Mouse (Mus musculus): ENCODE data around the gene Serpina5. TPM values are rescaled to one million over a fixed set of nuclear protein-coding genes. Genes with fewer than 3 reads are reported as not detected.
"Not testable (repeated sequence)": the region's sequence is repeated elsewhere in the genome, so short reads cannot be mapped to it uniquely, and the experiment has no call there.

The Serpina5 gene
- polyA plus RNA-seq, 1 experiment from 2014 or later, result 0.18 TPM

GRCm38 (mm10) chr12:104090119-104090518 is 10.8 kb upstream of the Serpina5 start:
- Histone ChIP-seq H3K4me1 (replicated peaks; ENCODE audit: control insufficient read depth, insufficient read depth, low read length) (no peaks in the 10 kb centered on the region), H3K9me3 (ENCODE audit: control insufficient read depth) (no peaks in the 10 kb centered on the region), H3K27me3 (replicated peaks; ENCODE audit: control insufficient read depth, insufficient read depth, low read length) (no peaks in the 10 kb centered on the region), H3K9ac (ENCODE audit: low read depth, low read length) (no peak overlapping the region), H3K4me2 (replicated peaks; ENCODE audit: low read depth) (no peak overlapping the region), H3K4me3 (ENCODE audit: low read depth, low read length) (no peak overlapping the region), H3K27ac (ENCODE audit: low read depth, low read length) (no peak overlapping the region), H3K36me3 (ENCODE audit: control insufficient read depth, insufficient read depth) (no peaks in the 10 kb centered on the region)
- no peak for ATAC-seq
- WGBS, result 81% methylated on average over 2 of the region's 2 CpGs
- TF ChIP-seq CTCF (IDR thresholded peaks at IDR 0.05; ENCODE audit: low read depth), result no peak

- no peaks in the 10 kb centered on the region for H3K4me1 ChIP-seq (replicated peaks; ENCODE audit: control insufficient read depth, insufficient read depth, low read length)
- 52% methylated on average over 1 of the region's 1 CpGs for WGBS
- TF ChIP-seq CTCF (IDR thresholded peaks at IDR 0.05; ENCODE audit: low read depth), result no peak
Observed at GRCm38 (mm10) chr12:104091303-104091702, 9.6 kb upstream of the Serpina5 start.

GRCm38 (mm10) chr12:104105847-104106246 is 4.9 kb downstream of the Serpina5 start:
- no peak overlapping the region for H3K4me2 ChIP-seq (replicated peaks; ENCODE audit: low read depth)
- no peak for TF ChIP-seq CTCF (IDR thresholded peaks at IDR 0.05; ENCODE audit: low read depth)
- no peak overlapping the region for H3K27ac ChIP-seq (ENCODE audit: low read depth, low read length)
- H3K9me3 ChIP-seq (ENCODE audit: control insufficient read depth), result no peaks in the 10 kb centered on the region
- no peaks in the 10 kb centered on the region for H3K36me3 ChIP-seq (ENCODE audit: control insufficient read depth, insufficient read depth)
- no peak for ATAC-seq
- H3K4me3 ChIP-seq (ENCODE audit: low read depth, low read length), result no peak overlapping the region
- H3K9ac ChIP-seq (ENCODE audit: low read depth, low read length), result no peak overlapping the region
- no peaks in the 10 kb centered on the region for H3K4me1 ChIP-seq (replicated peaks; ENCODE audit: control insufficient read depth, insufficient read depth, low read length)
- H3K27me3 ChIP-seq (replicated peaks; ENCODE audit: control insufficient read depth, insufficient read depth, low read length), result no peaks in the 10 kb centered on the region

More at GRCm38 (mm10) chr12:104091303-104091702, 9.6 kb upstream of the Serpina5 start:
- no peak overlapping the region for H3K4me2 ChIP-seq (replicated peaks; ENCODE audit: low read depth)
- no peak overlapping the region for H3K4me3 ChIP-seq (ENCODE audit: low read depth, low read length)
- H3K36me3 ChIP-seq (ENCODE audit: control insufficient read depth, insufficient read depth), result no peaks in the 10 kb centered on the region
- H3K9ac ChIP-seq (ENCODE audit: low read depth, low read length), result no peak overlapping the region
- no peaks in the 10 kb centered on the region for H3K9me3 ChIP-seq (ENCODE audit: control insufficient read depth)
- ATAC-seq, result no peak
- H3K27ac ChIP-seq (ENCODE audit: low read depth, low read length), result no peak overlapping the region
- no peaks in the 10 kb centered on the region for H3K27me3 ChIP-seq (replicated peaks; ENCODE audit: control insufficient read depth, insufficient read depth, low read length)

- no peak for ATAC-seq
- no peak overlapping the region for H3K4me2 ChIP-seq (replicated peaks; ENCODE audit: low read depth)
- no peak overlapping the region for H3K4me3 ChIP-seq (ENCODE audit: low read depth, low read length)
- no peaks in the 10 kb centered on the region for H3K4me1 ChIP-seq (replicated peaks; ENCODE audit: control insufficient read depth, insufficient read depth, low read length)
- H3K9me3 ChIP-seq (ENCODE audit: control insufficient read depth), result no peaks in the 10 kb centered on the region
- no peak for TF ChIP-seq CTCF (IDR thresholded peaks at IDR 0.05; ENCODE audit: low read depth)
- no peak overlapping the region for H3K9ac ChIP-seq (ENCODE audit: low read depth, low read length)
- H3K27ac ChIP-seq (ENCODE audit: low read depth, low read length), result no peak overlapping the region
- no peaks in the 10 kb centered on the region for H3K36me3 ChIP-seq (ENCODE audit: control insufficient read depth, insufficient read depth)
- no peaks in the 10 kb centered on the region for H3K27me3 ChIP-seq (replicated peaks; ENCODE audit: control insufficient read depth, insufficient read depth, low read length)
Observed at GRCm38 (mm10) chr12:104106919-104107318, 6.0 kb downstream of the Serpina5 start.

GRCm38 (mm10) chr12:104108507-104108906 is 7.6 kb downstream of the Serpina5 start:
- 69% methylated on average over 2 of the region's 2 CpGs for WGBS
- no peak overlapping the region for H3K27ac ChIP-seq (ENCODE audit: low read depth, low read length)
- no peaks in the 10 kb centered on the region for H3K27me3 ChIP-seq (replicated peaks; ENCODE audit: control insufficient read depth, insufficient read depth, low read length)
- H3K4me1 ChIP-seq (replicated peaks; ENCODE audit: control insufficient read depth, insufficient read depth, low read length), result no peaks in the 10 kb centered on the region
- no peak for TF ChIP-seq CTCF (IDR thresholded peaks at IDR 0.05; ENCODE audit: low read depth)
- no peak overlapping the region for H3K4me3 ChIP-seq (ENCODE audit: low read depth, low read length)
- no peaks in the 10 kb centered on the region for H3K36me3 ChIP-seq (ENCODE audit: control insufficient read depth, insufficient read depth)
- H3K9ac ChIP-seq (ENCODE audit: low read depth, low read length), result no peak overlapping the region
- H3K9me3 ChIP-seq (ENCODE audit: control insufficient read depth), result no peaks in the 10 kb centered on the region
- no peak overlapping the region for H3K4me2 ChIP-seq (replicated peaks; ENCODE audit: low read depth)
- ATAC-seq, result no peak

- WGBS, result 94% methylated on average over 11 of the region's 11 CpGs
- not testable (repeated sequence) for H3K27me3 ChIP-seq (replicated peaks; ENCODE audit: control insufficient read depth, insufficient read depth, low read length); H3K4me2 ChIP-seq (replicated peaks; ENCODE audit: low read depth); H3K9ac ChIP-seq (ENCODE audit: low read depth, low read length); ATAC-seq; H3K4me1 ChIP-seq (replicated peaks; ENCODE audit: control insufficient read depth, insufficient read depth, low read length); H3K9me3 ChIP-seq (ENCODE audit: control insufficient read depth); H3K27ac ChIP-seq (ENCODE audit: low read depth, low read length); H3K4me3 ChIP-seq (ENCODE audit: low read depth, low read length); H3K36me3 ChIP-seq (ENCODE audit: control insufficient read depth, insufficient read depth)
Observed at GRCm38 (mm10) chr12:104112333-104112732, 11.4 kb downstream of the Serpina5 start, which contains the start of gene Serpina3a. TSS of gene Serpina3a (plus strand) at chr12:104112724.

- H3K9ac ChIP-seq (ENCODE audit: low read depth, low read length), result no peak overlapping the region
- no peak overlapping the region for H3K4me3 ChIP-seq (ENCODE audit: low read depth, low read length)
- TF ChIP-seq CTCF (IDR thresholded peaks at IDR 0.05; ENCODE audit: low read depth), result no peak
- H3K27ac ChIP-seq (ENCODE audit: low read depth, low read length), result no peak overlapping the region
- no peaks in the 10 kb centered on the region for H3K36me3 ChIP-seq (ENCODE audit: control insufficient read depth, insufficient read depth)
- H3K4me2 ChIP-seq (replicated peaks; ENCODE audit: low read depth), result no peak overlapping the region
- no peak for ATAC-seq
- 31% methylated on average over 3 of the region's 3 CpGs for WGBS
- no peaks in the 10 kb centered on the region for H3K27me3 ChIP-seq (replicated peaks; ENCODE audit: control insufficient read depth, insufficient read depth, low read length)
- no peaks in the 10 kb centered on the region for H3K9me3 ChIP-seq (ENCODE audit: control insufficient read depth)
- H3K4me1 ChIP-seq (replicated peaks; ENCODE audit: control insufficient read depth, insufficient read depth, low read length), result no peaks in the 10 kb centered on the region
Observed at GRCm38 (mm10) chr12:104114921-104115579, 14.1 kb downstream of the Serpina5 start.
